Mouse (Mus musculus) intestine, embryonic 16.5 days (tissue): ENCODE results near the gene Cpne7. TPM values are rescaled to one million over a fixed set of nuclear protein-coding genes. Genes with fewer than 3 reads are reported as not detected.

ENCODE experiments used
- ATAC-seq: fragments of 200-750 bp; cut with Nextera tagmentation; 2 replicates; pipeline ENCODE4 v1.8.0; 2017; ENCODE audit warnings: moderate TSS enrichment, moderate library complexity
- H3K27ac ChIP-seq: fragments of 300-500 bp; sonication (generic); 2 replicates; pipeline ENCODE4 v1.5.1; 2014; ENCODE audit warnings: mild to moderate bottlenecking, low read length
- H3K27me3 ChIP-seq: fragments of 300-500 bp; sonication (generic); replicated peaks from 2 replicates; pipeline ENCODE4 v1.6.1; 2014; ENCODE audit warnings: low read length, control low read depth, mixed read lengths; ENCODE audit not compliant: control insufficient read depth, insufficient read depth
- H3K36me3 ChIP-seq: fragments of 300-500 bp; sonication (generic); 2 replicates; pipeline ENCODE4 v1.6.1; 2014; ENCODE audit warnings: low read length, control low read depth; ENCODE audit not compliant: control insufficient read depth, insufficient read depth
- H3K4me1 ChIP-seq: fragments of 300-500 bp; sonication (generic); 2 replicates; pipeline ENCODE4 v1.6.1; 2014; ENCODE audit warnings: low read length, control low read depth, mixed read lengths; ENCODE audit not compliant: control insufficient read depth, insufficient read depth
- H3K4me2 ChIP-seq: fragments of 300-500 bp; sonication (generic); 2 replicates; pipeline ENCODE4 v1.6.1; 2014; ENCODE audit warnings: low read depth, low read length, control low read depth
- H3K4me3 ChIP-seq: fragments of 300-500 bp; sonication (generic); 2 replicates; pipeline ENCODE4 v1.5.1; 2014; ENCODE audit warnings: mild to moderate bottlenecking, low read length
- H3K9ac ChIP-seq: fragments of 300-500 bp; sonication (generic); 2 replicates; pipeline ENCODE4 v1.6.1; 2014; ENCODE audit warnings: low read depth, low read length
- H3K9me3 ChIP-seq: fragments of 300-500 bp; sonication (generic); 2 replicates; pipeline ENCODE4 v1.6.1; 2016; ENCODE audit warnings: low read length, control low read depth; ENCODE audit not compliant: control insufficient read depth
- WGBS: fragments of 180-500 bp; shearing (Covaris S2); extraction: QIAGEN DNeasy Blood & Tissue Kit; methylation state at CpG from one replicate; pipeline ENCODE4 v1.1.7; 2014; 5-methylcytosine and 5-hydroxymethylcytosine counted together
- polyA plus RNA-seq: library from polyadenylated mRNA; unstranded; fragments of >200 nt; fragmentation: Nextera tagmentation; extraction: Ambion mirVana; gene quantifications from 2 replicates; pipeline ENCODE4 v1.2.1, GENCODE M21; 2015

Cpne7 gene
- polyA plus RNA-seq, 1 experiment from 2014 or later = 0.78 TPM

- 94% methylated on average over 2 of the region's 2 CpGs for WGBS
- Histone ChIP-seq H3K4me1 (peaks cover 10% of the 10 kb centered on the region), H3K4me2 (no peak overlapping the region), H3K9ac (no peak overlapping the region), H3K27me3 (no peaks in the 10 kb centered on the region), H3K9me3 (no peaks in the 10 kb centered on the region), H3K27ac (no peak overlapping the region), H3K4me3 (no peak overlapping the region), H3K36me3 (no peaks in the 10 kb centered on the region)
- ATAC-seq = no peak
These were observed 15.8 kb downstream of the Cpne7 start for GRCm38 (mm10) chr8:123132953-123133352.

- no peak overlapping the region for H3K9ac ChIP-seq
- ATAC-seq = no peak
- H3K27ac ChIP-seq = no peak overlapping the region
- no peaks in the 10 kb centered on the region for H3K27me3 ChIP-seq
- H3K4me2 ChIP-seq = no peak overlapping the region
- H3K4me3 ChIP-seq = no peak overlapping the region
- H3K36me3 ChIP-seq = no peaks in the 10 kb centered on the region
- WGBS = 90% methylated on average over 11 of the region's 11 CpGs
- H3K4me1 ChIP-seq = peaks cover 14% of the 10 kb centered on the region
- no peaks in the 10 kb centered on the region for H3K9me3 ChIP-seq
These were observed 17.1 kb downstream of the Cpne7 start for GRCm38 (mm10) chr8:123134149-123134713.

GRCm38 (mm10) chr8:123135406-123135805 is 18.2 kb downstream of the Cpne7 start:
- no peaks in the 10 kb centered on the region for H3K27me3 ChIP-seq
- no peak overlapping the region for H3K4me2 ChIP-seq
- no peak overlapping the region for H3K9ac ChIP-seq
- 32% methylated on average over 7 of the region's 7 CpGs for WGBS
- H3K9me3 ChIP-seq = no peaks in the 10 kb centered on the region
- peaks cover 14% of the 10 kb centered on the region for H3K4me1 ChIP-seq
- no peak for ATAC-seq
- no peaks in the 10 kb centered on the region for H3K36me3 ChIP-seq
- H3K4me3 ChIP-seq = no peak overlapping the region
- no peak overlapping the region for H3K27ac ChIP-seq

- no peak for ATAC-seq
- Histone ChIP-seq H3K4me1 (peaks cover 14% of the 10 kb centered on the region), H3K36me3 (no peaks in the 10 kb centered on the region), H3K4me2 (no peak overlapping the region), H3K9ac (no peak overlapping the region), H3K9me3 (no peaks in the 10 kb centered on the region), H3K27me3 (no peaks in the 10 kb centered on the region), H3K4me3 (no peak overlapping the region), H3K27ac (no peak overlapping the region)
- 50% methylated on average over 9 of the region's 9 CpGs for WGBS
These were observed 18.6 kb downstream of the Cpne7 start for GRCm38 (mm10) chr8:123135806-123136205.

- no peak overlapping the region for H3K27ac ChIP-seq
- 76% methylated on average over 9 of the region's 9 CpGs for WGBS
These were observed 19.1 kb downstream of the Cpne7 start for GRCm38 (mm10) chr8:123136287-123136686.

GRCm38 (mm10) chr8:123137645-123138077 is 20.5 kb downstream of the Cpne7 start:
- WGBS = 21% methylated on average over 2 of the region's 2 CpGs
- no peak overlapping the region for H3K4me2 ChIP-seq
- peak; percentile 87 for ATAC-seq
- no peaks in the 10 kb centered on the region for H3K36me3 ChIP-seq
- H3K4me3 ChIP-seq = no peak overlapping the region
- peak overlapping the region; percentile 78 for H3K27ac ChIP-seq
- H3K4me1 ChIP-seq = peaks cover 15% of the 10 kb centered on the region
- no peaks in the 10 kb centered on the region for H3K9me3 ChIP-seq
- H3K9ac ChIP-seq = no peak overlapping the region
- H3K27me3 ChIP-seq = no peaks in the 10 kb centered on the region

More at GRCm38 (mm10) chr8:123136287-123136686, 19.1 kb downstream of the Cpne7 start:
- no peaks in the 10 kb centered on the region for H3K9me3 ChIP-seq
- no peaks in the 10 kb centered on the region for H3K27me3 ChIP-seq
- H3K36me3 ChIP-seq = no peaks in the 10 kb centered on the region
- H3K4me3 ChIP-seq = no peak overlapping the region
- no peak for ATAC-seq
- H3K4me1 ChIP-seq = peaks cover 14% of the 10 kb centered on the region
- H3K4me2 ChIP-seq = no peak overlapping the region
- H3K9ac ChIP-seq = no peak overlapping the region

- Histone ChIP-seq H3K4me1 (peaks cover 16% of the 10 kb centered on the region), H3K9me3 (no peaks in the 10 kb centered on the region), H3K36me3 (no peaks in the 10 kb centered on the region), H3K9ac (no peak overlapping the region), H3K4me2 (no peak overlapping the region), H3K27me3 (no peaks in the 10 kb centered on the region), H3K27ac (peak overlapping the region; percentile 78; the same call in 1 of the 2 replicates), H3K4me3 (no peak overlapping the region)
- 61% methylated on average over 4 of the region's 4 CpGs for WGBS
- ATAC-seq = no peak
These were observed 21.6 kb downstream of the Cpne7 start for GRCm38 (mm10) chr8:123138741-123139140.

- Histone ChIP-seq H3K4me3 (no peak overlapping the region), H3K36me3 (no peaks in the 10 kb centered on the region), H3K9me3 (no peaks in the 10 kb centered on the region), H3K27me3 (no peaks in the 10 kb centered on the region), H3K9ac (peak overlapping the region; percentile 16; the same call in 1 of the 2 replicates), H3K27ac (peak overlapping the region; percentile 69), H3K4me2 (no peak overlapping the region), H3K4me1 (peaks cover 20% of the 10 kb centered on the region)
- WGBS = 58% methylated on average over 14 of the region's 14 CpGs
- peak; percentile 19 for ATAC-seq
These were observed 24.7 kb downstream of the Cpne7 start for GRCm38 (mm10) chr8:123141741-123142462.

GRCm38 (mm10) chr8:123145279-123145678 is 28.1 kb downstream of the Cpne7 start:
- no peak overlapping the region for H3K27ac ChIP-seq
- H3K4me2 ChIP-seq = no peak overlapping the region
- no peaks in the 10 kb centered on the region for H3K27me3 ChIP-seq
- no peak overlapping the region for H3K4me3 ChIP-seq
- no peaks in the 10 kb centered on the region for H3K9me3 ChIP-seq
- H3K4me1 ChIP-seq = peaks cover 6% of the 10 kb centered on the region; the same call in 1 of the 2 replicates
- no peak overlapping the region for H3K9ac ChIP-seq
- no peak for ATAC-seq
- H3K36me3 ChIP-seq = no peaks in the 10 kb centered on the region
- WGBS = 67% methylated on average over 6 of the region's 6 CpGs
